Mouse (Mus musculus): ENCODE data around the gene 4930426L09Rik.

- TF ChIP-seq HCFC1 (IDR thresholded peaks at IDR 0.05; ENCODE audit: borderline replicate concordance, insufficient read depth, low read length) (no peak), ZC3H11A (IDR thresholded peaks at IDR 0.05; ENCODE audit: borderline replicate concordance, low read depth, low read length) (no peak), MAFK (IDR thresholded peaks at IDR 0.05; ENCODE audit: insufficient read depth, low read depth, low read length) (no peak)
Measured at GRCm38 (mm10) chr2:19024807-19025206, 26.7 kb downstream of the 4930426L09Rik start.

Measured in ES-E14 (cell line).